Mouse (Mus musculus): ENCODE results near the gene Smoc1.

DNA sequence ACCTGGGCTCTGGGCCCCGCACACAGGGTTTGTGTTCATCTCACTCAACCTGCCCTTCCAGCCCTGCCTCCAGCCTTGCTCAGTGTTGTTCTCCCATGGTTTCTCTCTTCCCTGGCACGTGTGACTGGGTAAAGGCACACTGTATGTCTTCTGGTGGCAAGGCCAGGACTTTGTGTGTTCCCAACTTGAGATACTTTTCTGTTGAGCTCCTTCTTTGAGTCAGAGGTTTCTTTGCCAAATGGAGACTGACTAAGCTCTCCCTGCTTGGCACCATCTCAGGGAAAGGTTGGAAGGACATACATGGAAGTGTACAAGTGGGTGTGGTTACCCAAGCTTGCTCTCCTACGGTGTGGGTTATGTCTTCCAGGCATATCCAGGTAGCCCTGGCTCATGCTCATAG lies 136.5 kb downstream of the Smoc1 start:
- TF ChIP-seq CEBPB (IDR thresholded peaks at IDR 0.05; ENCODE audit: insufficient read depth, poor library complexity, severe bottlenecking): no peak
- TF ChIP-seq USF1 (IDR thresholded peaks at IDR 0.05; ENCODE audit: low read depth): no peak
- TF ChIP-seq POLR2A (IDR thresholded peaks at IDR 0.05; ENCODE audit: insufficient read length, low read depth): no peak
